Mouse (Mus musculus): ENCODE results near the gene Map3k5.

DNA sequence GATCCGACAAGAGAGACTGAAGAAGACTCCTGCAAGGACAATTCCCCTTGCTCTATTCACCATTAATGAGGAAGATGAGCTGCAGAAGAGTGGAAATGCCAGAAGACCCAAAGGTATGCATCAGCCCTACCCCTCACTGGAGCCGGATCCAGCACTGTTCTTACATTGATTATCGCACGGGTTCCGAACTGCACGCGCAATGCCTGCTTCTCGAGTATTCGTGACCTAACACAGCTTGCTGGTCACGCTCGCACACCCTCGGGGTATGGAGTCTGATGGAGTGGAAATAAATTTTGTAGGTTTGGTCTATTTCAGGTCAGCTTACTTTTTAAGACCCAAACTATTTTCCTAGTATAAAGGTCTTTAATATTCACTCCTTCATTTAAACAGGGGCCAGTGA is 236.9 kb downstream of the Map3k5 start:
- TF ChIP-seq CTCF (conservative IDR thresholded peaks at IDR 0.05; ENCODE audit: low read length) (no peak), POU5F1 (IDR thresholded peaks at IDR 0.05; ENCODE audit: borderline replicate concordance, low read length) (no peak)
